Mouse (Mus musculus) regulatory T cell (primary cell): Measurements from ENCODE around the gene Fam53a.

Experiments
- in situ Hi-C: fragments of 300-600 bp; cut with MboI, MseI; formaldehyde crosslinking; loops from one replicate; pipeline ENCODE4 v1.15.1; 2025; ENCODE audit warnings: high pct_unique_total_duplicates

Gene Fam53a

DNA sequence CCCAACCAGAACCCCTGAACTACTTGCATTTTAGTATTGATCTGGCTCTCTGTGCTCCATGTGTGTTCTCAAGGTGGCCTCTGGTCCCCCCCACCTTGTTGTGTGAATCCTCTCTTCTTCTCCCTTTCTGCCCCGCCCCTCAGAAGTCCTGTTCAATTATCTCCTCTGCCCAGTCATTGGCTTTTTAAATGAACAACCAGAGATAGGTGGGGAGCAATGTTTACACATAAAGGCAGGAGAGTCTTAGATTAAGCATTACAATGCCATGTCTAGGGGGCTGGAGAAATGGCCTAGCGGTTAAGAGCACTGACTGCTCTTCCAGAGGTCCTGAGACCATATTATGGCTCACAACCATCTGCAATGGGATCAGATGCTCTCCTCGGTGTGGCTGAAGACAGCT is 5.9 kb upstream of the Fam53a start:
- in situ Hi-C loops = loop anchor here (25.0 kb wide), 1 partner anchor 798 kb away; the partner anchor contains the start of gene Gm20671

DNA sequence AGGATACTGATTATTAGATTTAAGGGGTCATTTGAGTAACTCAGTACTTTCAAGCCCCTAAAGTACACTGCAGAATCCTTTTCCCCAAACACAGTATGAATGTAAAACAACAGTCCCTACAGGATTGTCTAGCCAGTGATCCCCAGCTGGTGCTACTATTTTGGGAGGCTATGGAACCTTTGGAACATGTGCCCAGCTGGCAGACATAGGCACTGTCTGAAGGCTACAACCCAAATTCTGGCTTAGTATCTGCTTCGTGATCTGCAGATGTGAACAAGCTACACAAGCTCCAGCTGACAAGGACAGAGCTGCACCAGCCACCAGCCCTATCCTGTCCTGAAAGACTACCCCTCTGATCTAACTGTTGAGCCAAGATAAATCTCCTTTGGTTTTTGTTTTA is 3.1 kb upstream of the Fam53a start:
- in situ Hi-C loops = loop anchor here (25.0 kb wide), 1 partner anchor 795 kb away; the partner anchor contains the start of gene Gm20671

DNA sequence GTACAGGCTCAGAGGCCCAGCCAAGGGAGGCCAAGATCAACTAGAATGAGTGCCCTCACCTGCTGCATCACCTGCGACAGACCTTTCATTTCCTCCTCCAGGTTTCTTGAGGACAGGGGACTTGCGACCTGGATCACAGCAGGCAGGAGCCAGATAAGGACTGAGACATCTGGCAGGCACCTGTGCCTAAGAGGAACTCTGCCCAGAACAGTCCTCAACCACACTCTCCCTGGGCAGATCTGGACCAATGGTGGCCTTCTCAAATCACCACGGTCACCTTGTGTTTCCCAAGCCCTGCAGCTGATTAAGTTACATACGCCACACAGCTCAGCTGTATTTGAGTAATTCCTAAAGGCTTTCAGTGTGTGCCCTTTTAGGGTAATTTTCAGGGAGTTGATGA is 1.2 kb upstream of the Fam53a start:
- in situ Hi-C loops = loop anchor here (25.0 kb wide), 1 partner anchor 793 kb away; the partner anchor contains the start of gene Gm20671

DNA sequence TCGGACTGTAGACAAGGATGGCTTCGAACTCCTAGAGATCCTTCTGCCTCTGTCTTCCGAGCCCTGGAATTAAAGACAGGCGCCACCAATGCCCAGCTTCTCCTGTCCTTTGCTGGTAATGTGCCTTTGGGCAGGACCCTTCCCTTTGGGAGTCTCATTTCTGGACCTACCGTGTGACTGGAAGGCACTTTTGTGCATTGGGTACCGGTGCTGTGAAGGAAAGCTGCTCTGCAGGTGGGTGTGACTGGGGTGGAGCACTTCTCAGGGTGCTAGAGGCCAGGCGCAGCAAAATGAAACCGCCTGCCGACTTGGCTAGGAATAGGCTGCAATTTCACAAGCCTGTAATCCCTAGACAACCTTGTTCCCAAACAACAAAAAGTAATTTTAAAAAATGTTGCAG is 626 bp upstream of the Fam53a start:
- in situ Hi-C loops = loop anchor here (25.0 kb wide), 1 partner anchor 793 kb away; the partner anchor contains the start of gene Gm20671

DNA sequence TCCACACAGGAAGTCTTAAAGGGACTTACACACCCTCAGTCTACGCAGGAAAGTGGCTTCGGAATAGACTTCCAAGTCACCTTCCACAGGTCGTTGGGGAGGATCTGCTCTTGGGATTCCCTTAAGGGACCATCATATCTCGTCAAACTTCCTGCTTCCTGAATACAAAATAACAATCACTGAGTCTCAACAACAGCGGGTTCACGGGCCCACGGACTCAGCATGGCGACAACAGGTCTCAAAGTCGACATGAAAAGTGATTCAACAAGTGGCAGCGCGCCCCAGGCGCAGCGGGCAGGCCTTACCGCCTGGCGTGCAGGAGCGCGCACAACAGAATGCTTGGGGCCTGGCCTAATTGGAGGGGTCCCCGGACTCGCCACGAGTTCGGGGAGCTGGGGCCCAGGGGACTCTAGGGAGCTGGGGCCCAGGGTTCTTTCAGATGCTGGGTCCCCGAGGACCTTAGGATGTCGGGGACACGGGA is 575 bp downstream of the Fam53a start:
- in situ Hi-C loops = loop anchor here (25.0 kb wide), 1 partner anchor 792 kb away; the partner anchor contains the start of gene Gm20671

DNA sequence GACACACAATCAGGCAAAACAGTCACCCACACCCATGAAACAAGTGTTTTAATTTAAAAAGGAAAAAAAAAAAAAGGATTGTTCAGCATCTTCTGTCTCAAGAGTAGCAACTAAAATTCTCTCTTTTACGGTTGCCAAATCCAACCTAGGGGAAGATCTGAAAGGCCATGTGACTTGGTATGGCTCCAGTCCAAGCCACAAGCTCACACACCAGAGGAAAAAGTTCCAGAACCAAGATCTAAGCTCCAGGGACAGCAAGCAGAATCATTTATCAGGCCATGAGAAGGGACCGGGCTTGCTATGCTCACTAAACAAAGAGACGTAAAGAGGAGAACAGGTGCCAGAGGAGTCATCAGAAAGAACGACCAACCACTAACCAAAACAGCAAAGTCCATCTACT is 1.5 kb downstream of the Fam53a start:
- in situ Hi-C loops = loop anchor here (25.0 kb wide), 1 partner anchor 791 kb away; the partner anchor contains the start of gene Gm20671

DNA sequence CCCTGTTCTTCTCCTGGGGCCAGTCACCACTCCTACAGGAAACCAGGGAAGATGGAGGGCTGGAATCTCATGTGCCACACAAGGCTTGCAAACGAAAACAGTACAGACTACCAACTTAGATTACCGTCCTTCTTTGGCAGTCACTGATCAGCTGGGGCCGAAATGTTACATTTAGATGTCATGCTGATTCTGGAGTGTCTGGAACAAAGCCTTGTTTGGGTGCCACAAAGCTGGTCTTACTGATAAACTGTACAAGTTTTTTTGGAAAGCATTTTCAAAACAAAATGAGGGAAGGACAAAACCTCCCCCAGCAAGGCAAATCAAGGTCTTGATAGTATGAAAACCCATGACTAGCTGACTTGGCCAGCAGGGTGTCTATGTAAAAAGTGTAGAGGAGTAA is 5.7 kb downstream of the Fam53a start:
- in situ Hi-C loops = loop anchor here (5.0 kb wide), 1 partner anchor 34 kb away; the partner anchor contains the start of genes Tacc3 and Tmem129

DNA sequence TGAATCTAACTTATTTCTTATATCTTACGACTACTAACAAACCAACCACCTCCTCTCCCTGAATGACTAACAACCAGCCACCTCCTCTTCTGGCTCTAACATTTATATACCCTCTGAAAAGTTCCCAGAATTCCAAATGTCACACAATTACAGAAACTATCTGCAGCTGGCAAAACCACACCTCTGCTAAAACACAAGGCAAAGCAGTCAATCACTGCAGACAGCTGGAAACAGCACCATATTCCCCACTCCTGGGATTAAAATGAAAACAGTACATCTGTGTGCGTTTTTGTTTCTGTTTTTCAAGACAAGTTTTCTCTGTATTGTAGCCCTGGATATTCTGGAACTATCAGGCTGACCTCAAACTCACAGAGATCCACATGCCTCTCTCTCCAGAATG is 6.8 kb downstream of the Fam53a start:
- in situ Hi-C loops = loop anchor here (5.0 kb wide), 1 partner anchor 35 kb away; the partner anchor contains the start of genes Tacc3 and Tmem129

DNA sequence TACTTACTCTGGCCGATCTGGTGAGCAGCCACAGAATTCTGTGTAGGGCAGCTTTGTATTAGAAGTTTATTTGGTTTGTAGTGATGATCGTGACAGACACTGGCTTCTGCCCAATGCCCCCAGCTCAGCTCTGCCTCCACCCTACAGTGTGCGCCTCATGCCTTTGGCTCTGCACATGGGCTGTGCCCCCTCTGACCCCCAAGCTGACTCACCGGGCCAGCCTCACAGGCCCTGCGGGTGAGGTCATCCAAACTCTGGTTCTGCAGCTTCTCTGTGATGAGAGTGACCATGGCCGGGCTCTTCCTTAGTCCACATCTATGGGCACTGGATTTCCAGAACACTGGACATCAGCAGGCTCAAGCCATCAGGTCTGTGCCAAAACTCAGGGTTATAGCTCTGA is 15.0 kb downstream of the Fam53a start:
- in situ Hi-C loops = no loop called here

DNA sequence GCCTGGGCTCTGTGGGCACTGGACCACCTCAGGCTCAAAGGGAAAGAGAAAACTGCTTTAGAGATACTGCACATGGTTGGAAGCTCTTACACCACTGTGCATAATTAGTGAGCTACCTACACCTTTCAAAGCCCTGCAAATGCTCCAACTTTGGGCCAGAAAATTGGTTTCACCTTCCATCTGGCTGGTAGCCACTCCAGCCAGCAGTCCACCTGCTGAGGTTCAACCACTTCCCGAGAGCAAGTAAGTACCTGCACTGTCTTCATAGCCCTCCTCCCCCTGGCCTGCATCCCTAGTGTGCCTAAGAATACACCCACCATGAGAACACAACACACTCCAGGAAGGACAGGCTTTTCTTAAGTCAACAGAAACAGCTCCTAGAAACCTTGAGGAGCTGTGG is 17.6 kb downstream of the Fam53a start:
- in situ Hi-C loops = no loop called here

DNA sequence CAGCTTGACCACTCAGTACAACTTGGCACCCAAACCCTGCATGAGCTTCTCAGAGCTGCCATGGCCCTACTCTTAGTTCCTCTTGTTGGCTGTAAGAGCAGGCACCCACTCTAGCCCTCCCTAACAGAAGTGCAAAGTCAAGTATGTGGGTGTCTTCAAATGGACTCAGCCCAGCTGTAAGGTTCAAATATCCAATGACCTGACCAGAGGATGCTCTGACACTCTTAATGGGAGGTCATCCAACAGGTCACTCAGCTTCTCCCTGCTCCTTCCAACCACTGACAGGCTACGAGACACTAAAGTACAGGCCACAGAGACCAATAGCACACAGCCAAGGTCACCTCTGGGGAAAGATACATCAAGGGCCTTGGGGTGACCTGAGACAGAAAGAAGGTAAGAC is 20.2 kb downstream of the Fam53a start:
- in situ Hi-C loops = no loop called here

DNA sequence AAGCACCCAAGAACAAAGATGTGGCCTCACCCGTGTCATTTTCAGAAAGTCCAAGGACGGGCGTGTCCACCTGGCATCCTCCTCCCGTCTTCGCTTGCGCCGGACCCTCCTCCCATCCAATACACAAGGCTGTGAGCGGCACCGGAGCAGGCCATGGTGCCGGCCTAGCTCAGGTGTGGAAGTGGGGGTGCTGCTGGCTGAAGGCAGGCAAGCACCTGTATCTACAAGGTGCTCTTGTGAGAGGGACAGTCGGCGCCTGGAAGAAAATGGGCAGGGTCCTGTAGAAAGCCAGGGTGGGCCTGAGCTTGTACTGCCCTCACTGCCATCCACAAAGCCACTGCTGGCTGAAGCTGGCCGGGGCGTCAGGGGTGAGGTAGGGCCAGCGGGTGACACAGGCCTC is 22.0 kb downstream of the Fam53a start:
- in situ Hi-C loops = no loop called here

DNA sequence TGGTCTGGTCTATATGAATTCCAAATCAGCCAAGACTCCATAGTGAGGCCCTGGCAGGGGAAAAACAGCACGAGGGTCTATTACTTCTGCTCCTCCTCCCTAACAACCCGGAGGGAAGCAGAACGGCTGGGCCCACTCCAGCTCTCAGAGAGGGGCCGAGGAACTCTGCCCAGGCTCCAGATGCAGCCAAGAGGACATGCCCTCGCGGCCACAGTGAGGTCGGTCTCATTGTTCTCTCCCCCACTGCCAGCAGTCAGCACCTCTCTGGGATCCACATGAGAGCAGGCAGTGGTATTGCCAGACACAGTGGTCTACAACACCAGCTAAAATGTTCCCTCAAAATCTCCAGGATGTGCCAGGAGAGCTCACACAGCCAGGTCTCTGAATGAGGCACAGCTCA is 22.8 kb downstream of the Fam53a start:
- in situ Hi-C loops = no loop called here

DNA sequence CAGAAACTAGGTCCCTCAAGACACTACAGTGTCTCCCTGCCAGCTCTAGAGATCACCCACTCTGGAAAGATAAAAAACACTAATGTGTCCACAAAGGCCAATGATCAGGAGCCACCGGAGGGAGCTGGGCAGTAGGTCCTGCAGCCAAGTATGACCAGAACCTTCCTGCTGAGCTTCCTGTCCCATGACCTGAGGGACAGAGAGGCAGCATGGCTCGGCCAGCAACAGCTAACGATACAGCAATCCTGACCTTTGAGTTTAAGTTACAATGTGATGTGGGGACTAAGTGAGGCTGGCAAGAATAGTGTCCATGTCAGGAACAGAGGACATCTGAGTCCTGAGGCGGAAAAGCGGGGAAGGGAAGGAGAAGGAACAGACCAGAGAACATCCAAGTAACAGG is 24.1 kb downstream of the Fam53a start:
- in situ Hi-C loops = no loop called here

DNA sequence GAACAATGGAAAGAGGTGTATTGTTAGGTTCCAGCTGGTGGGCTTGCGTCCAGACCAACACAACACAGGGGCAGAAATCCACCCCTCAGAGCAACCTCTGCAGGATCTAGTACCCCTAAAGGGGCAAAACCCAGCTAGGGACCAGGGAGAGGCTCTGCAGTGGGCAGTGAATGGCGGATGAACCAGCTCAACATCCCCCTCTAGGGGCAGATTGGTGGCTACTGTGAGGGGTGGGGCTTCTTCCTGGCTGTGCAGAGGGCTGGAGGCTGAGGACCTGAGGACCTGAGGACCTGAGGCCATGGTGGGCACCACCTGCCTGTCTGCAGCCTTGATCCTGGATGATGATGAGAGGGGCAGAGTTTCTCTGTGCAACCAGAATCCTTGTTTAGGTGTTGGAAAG is 35.8 kb downstream of the Fam53a start:
- in situ Hi-C loops = no loop called here

DNA sequence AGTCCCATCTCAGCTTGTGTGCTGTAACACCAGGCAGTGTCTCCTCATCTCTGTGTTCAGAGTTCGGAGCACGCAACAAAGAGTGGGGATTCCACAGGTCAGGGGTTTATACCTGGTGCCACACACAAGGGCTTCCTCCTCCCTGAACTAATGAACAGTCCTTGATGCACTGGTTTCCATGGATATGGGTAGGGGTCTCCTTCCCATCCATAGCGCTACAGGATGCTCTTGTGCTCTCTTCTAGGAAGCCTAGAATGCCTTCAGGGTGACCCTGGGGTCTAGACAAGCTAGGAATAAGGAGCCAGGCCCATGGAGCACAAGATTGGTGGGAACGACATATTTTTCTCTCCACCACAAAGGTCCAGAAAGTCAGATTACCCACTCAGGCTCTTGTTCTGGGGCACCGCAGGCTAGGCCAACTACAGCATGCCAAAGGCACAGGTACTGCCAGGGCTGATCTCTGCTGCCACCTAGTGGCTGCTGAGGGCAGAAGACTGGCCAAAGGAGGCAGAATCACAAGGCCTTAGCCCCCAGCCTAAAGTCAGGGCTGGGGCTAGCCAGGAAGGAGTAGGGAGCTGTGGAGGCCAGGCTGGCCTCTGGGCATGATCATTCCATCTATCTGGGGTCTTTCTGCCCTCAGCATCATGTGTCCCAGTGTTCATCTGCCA is 40.1 kb downstream of the Fam53a start:
- in situ Hi-C loops = no loop called here

DNA sequence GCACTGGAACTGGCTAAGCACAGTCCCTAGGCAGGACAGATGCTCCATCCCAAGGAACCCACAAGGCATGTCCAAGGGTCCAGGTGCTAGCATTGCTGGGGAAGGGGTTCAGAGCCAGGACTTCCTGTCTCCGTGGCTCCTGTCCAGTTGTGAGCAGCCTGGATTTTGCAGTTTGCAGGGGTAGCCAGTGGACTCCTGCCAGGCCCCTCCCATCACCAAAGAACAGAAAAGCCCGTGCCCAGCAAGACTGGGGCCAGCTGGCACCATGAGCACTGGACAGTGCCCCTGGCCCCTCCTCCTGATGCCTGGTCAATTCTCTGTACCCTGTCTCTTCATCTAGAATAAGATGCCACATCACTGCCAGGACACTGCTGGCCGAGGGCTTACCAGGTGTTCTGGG is 41.4 kb downstream of the Fam53a start:
- in situ Hi-C loops = no loop called here

DNA sequence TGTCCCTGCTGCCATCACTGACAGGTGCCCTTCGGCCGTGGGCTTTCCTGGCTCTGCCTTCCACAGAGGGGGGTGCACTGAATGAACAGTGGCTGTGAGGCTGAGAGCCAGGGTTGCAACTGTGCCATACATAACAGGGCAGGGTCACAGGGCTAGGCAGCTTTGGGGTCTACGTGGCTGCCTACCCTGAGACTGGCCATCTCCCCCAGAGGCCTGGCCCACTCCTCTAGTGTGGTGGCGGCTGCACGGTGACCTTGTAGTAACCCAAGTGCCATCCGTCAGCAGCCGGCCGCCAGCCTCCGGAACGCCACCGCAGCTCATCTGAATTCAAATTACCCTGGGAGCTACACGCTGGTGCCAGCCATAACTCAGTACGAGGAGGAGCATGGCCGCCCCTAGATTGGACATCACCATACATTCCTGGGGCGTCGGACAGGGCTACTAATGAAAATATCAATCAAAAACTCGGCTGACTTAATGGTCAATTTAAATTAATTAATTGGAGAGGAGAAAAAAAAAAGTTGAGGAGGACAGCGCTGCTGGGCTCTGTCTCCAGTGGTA is 41.9 kb downstream of the Fam53a start:
- in situ Hi-C loops = no loop called here

DNA sequence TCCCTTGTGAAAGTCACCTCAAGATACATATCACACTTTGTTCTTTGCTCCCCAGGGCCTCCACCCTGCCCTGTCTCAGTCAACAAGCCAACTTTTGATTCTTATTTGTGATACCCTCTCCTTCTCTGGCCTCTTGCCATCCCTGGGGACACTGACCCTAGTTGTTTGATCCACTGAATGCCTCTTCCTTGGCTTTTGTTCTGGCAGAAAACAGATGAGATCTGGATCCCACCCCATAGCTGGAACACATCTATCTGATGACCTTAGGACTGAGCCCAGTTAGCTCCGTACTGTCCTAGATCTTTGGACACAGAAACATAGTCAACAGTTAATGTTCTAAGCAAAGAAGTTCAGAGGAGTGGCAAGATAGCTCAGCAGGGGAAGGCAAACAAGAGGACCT is 49.1 kb downstream of the Fam53a start:
- in situ Hi-C loops = no loop called here

DNA sequence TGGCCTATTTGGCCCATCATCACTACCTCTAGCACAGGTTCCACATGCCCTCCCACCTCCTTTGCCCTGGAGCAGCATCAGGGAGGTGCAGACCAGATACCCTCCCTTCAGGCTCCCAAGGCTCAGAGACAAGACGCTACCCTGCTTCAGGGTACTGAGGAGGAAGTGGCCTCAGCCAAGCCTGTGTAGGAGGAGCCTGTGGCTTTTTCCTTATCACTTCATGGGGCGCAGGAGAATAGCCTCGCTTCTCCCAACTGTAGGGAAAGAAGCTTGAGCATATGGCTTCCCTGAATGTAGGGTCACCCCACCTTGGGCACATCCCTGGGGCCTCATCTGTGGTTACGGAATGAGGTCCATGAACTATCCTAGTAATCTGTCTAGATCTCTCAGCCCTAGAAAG is 55.2 kb downstream of the Fam53a start:
- in situ Hi-C loops = no loop called here

DNA sequence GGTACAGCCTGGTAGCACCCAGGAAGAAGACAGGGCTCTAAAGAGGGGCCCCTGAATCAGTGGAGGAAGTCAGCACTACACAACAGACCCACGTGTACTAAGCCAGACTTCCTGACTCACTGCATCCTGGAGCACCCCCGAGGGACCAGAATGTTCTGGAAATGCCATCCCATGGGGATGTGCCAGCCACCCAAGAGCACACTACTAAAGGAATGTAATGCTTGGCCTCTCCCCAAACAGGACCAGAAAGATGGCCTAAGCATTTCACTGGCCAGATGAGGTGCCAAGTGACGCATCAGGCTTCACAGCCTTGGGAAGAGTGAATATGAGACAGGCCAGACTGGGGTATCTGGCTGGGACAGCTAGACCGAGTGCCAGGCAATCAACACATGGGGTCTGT is 63.5 kb downstream of the Fam53a start:
- in situ Hi-C loops = no loop called here

DNA sequence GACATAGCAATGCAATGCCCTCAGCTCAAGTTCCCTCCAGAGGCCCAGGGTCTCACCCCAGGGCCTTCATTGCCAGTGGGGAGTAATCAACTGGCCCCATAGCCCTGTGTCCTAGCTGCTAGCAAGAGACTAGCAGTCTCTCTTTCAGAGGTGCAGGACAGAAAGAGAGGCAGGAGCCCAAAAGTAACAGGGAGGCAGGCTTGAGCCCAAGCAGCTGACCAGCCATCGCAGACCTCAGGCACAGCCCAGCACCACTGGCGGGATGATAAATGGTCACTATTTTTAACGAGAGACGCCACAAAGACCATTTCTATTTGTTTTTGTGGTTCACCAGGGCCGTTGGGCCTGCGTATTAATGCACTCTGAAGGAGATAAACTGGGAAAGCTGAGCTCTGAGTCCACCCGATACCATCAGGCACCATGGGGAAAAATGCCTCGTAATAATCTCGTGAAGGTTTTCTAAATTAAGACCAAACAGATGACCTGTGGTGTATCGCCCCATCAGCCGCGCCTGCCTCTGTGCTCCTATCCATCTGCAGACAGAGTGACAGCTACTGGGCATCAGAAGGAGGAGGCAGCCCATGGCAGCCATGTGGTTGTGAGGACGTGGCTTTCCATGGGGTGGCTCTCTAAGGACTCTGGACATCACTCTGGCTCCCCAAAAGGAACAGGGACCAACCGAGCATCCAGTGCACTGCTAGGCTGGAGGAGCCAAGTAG is 73.0 kb downstream of the Fam53a start:
- in situ Hi-C loops = no loop called here
